Mouse (Mus musculus) adrenal gland, adult 2 months (tissue): ENCODE data around the gene Map2k5. TPM values are rescaled to one million over a fixed set of nuclear protein-coding genes. Genes with fewer than 3 reads are reported as not detected.

Experiments used
- DNase-seq: peaks from one replicate; pipeline ENCODE4 v3.0.0; 2021
- polyA plus RNA-seq: library from polyadenylated mRNA; depleted of rRNA; stranded (reverse); fragments of >200 nt; gene quantifications from 2 replicates; pipeline ENCODE4 v1.2.3, GENCODE M21; 2012; rRNA removed
- total RNA-seq, 2 experiments: library from RNA; stranded (reverse); gene quantifications; 2 replicates each; pipeline ENCODE4 v1.2.3; 2021

The Map2k5 gene
- total and polyA plus RNA-seq, 3 experiments, result 23.9 to 96.0 (median 31.1) TPM

DNA sequence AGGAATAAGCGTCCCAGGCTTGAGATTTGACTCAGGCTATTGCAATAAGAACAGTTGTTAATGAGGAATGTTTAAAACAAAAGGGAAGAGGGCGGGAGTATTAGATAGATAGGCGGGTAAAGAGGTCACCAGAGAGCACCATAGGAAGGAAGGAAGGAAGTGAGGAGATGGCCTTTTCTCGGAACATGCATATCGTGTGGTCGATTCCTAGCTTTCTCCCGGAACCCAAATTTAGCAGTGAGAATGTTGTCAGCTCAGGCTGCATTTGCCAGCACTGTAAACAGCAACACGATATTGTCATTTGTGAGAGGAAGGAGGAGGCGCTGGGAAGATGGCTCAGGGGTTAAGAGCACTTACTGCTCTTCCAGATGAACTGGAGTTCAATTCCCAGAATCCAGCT lies 253.2 kb downstream of the Map2k5 start:
- peak; percentile 13 for DNase-seq

DNA sequence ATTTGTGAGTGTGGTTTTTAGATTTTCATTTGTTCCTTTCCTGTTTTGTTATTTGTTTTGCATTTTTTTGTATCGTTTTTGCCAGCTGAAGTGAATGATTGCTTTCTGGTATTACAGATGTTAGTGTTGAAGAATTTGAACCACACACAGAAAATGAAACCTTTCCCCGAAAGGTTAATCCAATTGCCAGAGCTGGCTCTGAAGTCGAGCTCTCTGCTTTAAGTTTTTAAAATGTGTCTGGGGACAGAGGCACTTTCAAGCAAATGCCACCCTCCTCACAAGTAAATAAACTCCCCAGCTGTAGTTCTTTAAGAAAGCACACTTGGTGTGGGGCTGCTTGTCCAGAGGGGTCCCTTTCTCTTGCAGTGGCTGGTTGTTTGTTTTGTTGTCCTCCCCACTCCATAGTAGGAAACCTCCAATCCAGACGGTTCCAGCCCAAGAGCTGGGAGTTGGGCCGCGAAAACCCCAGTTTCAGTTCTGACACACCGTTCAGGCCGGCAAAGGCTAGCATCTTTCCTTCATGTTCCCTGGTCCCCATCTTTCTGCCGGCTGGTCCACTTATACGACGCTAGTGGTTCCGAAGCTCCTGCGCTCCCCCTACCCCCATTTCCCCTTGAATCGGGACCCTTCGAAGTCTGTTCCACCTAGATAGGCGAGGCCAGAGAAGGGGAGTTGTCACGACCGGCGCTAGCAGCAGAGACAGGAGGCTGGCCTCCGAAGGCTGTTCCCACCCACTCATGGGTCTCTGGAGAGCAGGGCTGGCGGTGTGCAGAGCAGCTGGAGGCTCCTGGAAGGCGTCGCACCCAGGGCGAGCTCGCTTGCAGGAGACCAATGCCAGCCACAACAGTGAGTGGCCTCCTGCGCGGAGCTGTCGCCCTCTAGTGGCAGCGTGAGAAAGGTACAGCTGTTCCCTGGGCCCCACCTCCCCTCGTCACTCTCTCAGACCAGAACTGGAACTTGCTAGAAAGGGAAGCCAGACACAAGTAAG lies 254.0 kb downstream of the Map2k5 start:
- peak; percentile 93 for DNase-seq

DNA sequence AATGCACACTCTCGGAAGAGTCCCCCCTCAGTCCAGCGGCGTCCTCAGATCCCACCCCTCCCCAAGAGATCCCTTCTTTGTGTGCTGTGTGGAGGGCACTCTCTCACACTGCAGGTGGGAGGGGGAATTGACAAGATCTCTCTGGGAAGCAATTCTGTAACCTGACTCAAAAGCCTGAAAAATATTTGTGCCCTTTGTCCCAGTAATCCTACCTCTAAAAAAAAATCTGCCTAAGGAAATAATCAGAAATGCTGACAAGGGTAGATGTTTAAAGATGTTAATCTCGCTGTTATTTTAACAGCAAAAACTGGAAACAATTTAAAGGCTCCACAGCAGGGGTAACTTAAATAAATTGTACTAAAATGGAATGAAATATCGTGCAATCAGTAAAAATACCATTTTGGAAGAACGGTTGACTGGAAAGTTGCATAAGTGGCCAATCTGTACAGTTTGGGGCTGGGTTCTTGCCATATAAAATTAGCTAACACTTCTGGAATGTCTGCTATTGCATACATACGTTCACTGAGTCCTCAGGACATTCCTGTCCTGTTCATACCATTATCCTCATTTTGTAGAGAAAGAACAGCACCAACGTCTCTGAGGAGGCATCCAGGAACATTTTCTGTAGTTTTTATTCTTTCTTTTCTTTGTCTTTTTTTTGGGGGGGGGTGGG lies 255.4 kb downstream of the Map2k5 start:
- no peak for DNase-seq

DNA sequence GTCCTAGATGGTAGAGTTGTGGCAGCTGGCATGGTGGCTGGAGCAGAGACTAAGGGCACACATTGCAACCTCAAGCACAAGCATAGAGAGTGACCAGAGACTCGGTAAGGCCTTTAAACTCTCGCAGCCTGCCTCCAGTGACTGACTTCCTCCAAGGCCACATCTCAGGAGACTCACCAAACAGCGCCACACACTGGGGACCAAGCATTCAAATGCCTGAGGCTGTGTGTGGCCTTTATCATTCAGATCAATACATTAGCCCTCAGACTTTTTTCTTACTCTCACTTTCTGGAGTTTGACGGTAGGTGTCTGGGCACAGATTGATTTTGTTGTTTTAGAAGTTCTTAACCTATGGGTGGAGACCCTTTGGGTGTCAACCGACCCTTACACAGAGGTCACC lies 259.3 kb downstream of the Map2k5 start:
- DNase-seq, result no peak

Other genes starting within 250 kb of the Map2k5 start
- under 1 TPM in 1 of 2 experiments, not detected in 1; 0.14 TPM for gene Skor1, start 228.9 kb downstream of the Map2k5 start, total RNA-seq
- gene Skor1, start 228.9 kb downstream of the Map2k5 start, polyA plus RNA-seq, result 0.04 and 0.11 TPM in 2 replicates
- 10 to 100 TPM; 43.3 to 50.5 TPM for gene 2300009A05Rik, start 21.3 kb upstream of the Map2k5 start, total RNA-seq
- gene 2300009A05Rik, start 21.3 kb upstream of the Map2k5 start, polyA plus RNA-seq, result 228 and 230 TPM in 2 replicates
- under 1 TPM in 1 of 2 experiments, not detected in 1; 0.12 TPM for gene Iqch, start 224.6 kb upstream of the Map2k5 start, total RNA-seq
- gene Iqch, start 224.6 kb upstream of the Map2k5 start, polyA plus RNA-seq, result not detected in 2 replicates
- gene Aagab, start 224.8 kb upstream of the Map2k5 start, total RNA-seq, result 10 to 100 TPM; 21.9 to 32.3 TPM
- gene Aagab, start 224.8 kb upstream of the Map2k5 start, polyA plus RNA-seq, result 11.8 and 14.1 TPM in 2 replicates